Comparison of ENCODE assay signal across 12 mouse cellular contexts in the genomic region with DNA sequence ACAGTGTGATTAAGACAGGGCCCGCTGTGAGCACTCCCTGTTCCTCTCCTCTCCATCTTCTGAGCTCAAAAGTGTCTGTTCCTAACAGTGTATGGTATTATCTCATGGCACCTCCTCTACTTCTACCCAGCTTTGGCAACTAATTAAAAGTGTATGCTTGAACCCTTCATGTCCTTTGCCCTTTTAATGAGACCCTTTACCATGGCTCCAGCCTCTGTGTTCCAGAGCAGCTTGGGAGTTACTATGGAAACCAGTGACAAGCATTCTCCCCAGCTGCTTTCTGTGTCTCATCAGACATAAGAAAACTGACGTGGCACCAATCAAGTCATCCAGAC.
DNase-seq lines count a peak whose midpoint lies in the region; ATAC-seq and TF ChIP-seq lines count a peak whose summit lies in the region.
"Had no signal": no experiment of that assay in that cellular context is flagged by ENCODE, and none has a peak within 500 bp of the region (broad histone marks: within the 10 kb centered on the region; RNA-seq: fewer than 3 reads in every experiment).

No protein-coding gene starts in this region.

- no peak for TF ChIP-seq CTCF in olfactory bulb, adult 2 months (IDR thresholded peaks at IDR 0.05; ENCODE audit: insufficient read depth, low read depth, low read length)

- H3K9me3 ChIP-seq in midbrain, embryonic 11.5 days (ENCODE audit: control insufficient read depth, low read length): no peaks in the 10 kb centered on the region

- H3K4me3 ChIP-seq in midbrain, embryonic 11.5 days (ENCODE audit: low read depth, low read length): no peak overlapping the region
- no peak overlapping the region for H3K4me3 ChIP-seq in olfactory bulb, adult 2 months (ENCODE audit: insufficient read depth, low read depth, low read length)
- H3K4me3 ChIP-seq: erythroblast, embryonic 14.5 days had no signal

- 24% methylated on average over 2 of the region's 2 CpGs for WGBS in midbrain, embryonic 11.5 days
- 44% methylated on average over 2 of the region's 2 CpGs for WGBS in olfactory bulb, adult 2 months

- no peaks in the 10 kb centered on the region for H3K36me3 ChIP-seq in midbrain, embryonic 11.5 days (ENCODE audit: control insufficient read depth, insufficient read depth, low read length)

- H3K27me3 ChIP-seq in midbrain, embryonic 11.5 days (ENCODE audit: control insufficient read depth, insufficient read depth, low read length): no peaks in the 10 kb centered on the region

- H3K4me1 ChIP-seq in midbrain, embryonic 11.5 days (ENCODE audit: control insufficient read depth, insufficient read depth, low read length): peaks cover 5% of the 10 kb centered on the region
- H3K4me1 ChIP-seq in olfactory bulb, adult 2 months (ENCODE audit: control insufficient read depth, insufficient read depth, low read length): peaks cover 2% of the 10 kb centered on the region; the same call in 1 of the 2 replicates

- no peak overlapping the region for H3K9ac ChIP-seq in midbrain, embryonic 11.5 days (ENCODE audit: low read length)

- TF ChIP-seq POLR2A in olfactory bulb, adult 2 months (IDR thresholded peaks at IDR 0.05; ENCODE audit: insufficient read depth, low read depth, low read length): no peak

- DNase-seq in embryo, embryonic 9.5 days (ENCODE audit: extremely low spot score): peak; percentile 37
- peak; percentile 30 for DNase-seq in forelimb bud, embryonic 11.5 days (ENCODE audit: low read depth, low spot score)
- peak; percentile 85 for DNase-seq in midbrain, embryonic 11.5 days (ENCODE audit: low spot score, missing footprints)
- no peak for DNase-seq in cerebellum, adult 9-11 months
- DNase-seq in lung, postnatal 36 days: no peak
- DNase-seq in thymus, postnatal 36 days: no peak
- DNase-seq: cerebellum, adult 9-10 months; gastrocnemius, postnatal 14 days; kidney, adult 2 months; lung, postnatal 4 days had no signal

- no peak overlapping the region for H3K4me2 ChIP-seq in midbrain, embryonic 11.5 days

- peak; percentile 91 for ATAC-seq in midbrain, embryonic 11.5 days (ENCODE audit: low FRiP score)

- 0 out of 2 replicates have a peak overlapping the region, but pooled peaks have one; percentile 22 for H3K27ac ChIP-seq in midbrain, embryonic 11.5 days (ENCODE audit: low read depth, low read length)
- H3K27ac ChIP-seq in olfactory bulb, adult 2 months (ENCODE audit: insufficient read depth, low read depth, low read length): peak overlapping the region; percentile 44; the same call in 1 of the 2 replicates

Comparison
In these comparisons a context has a peak if more than half of its experiments do, and no peak if none do; other contexts are left out.
1. DNase-seq: peak in embryo, embryonic 9.5 days (single experiment), forelimb bud, embryonic 11.5 days (single experiment) and midbrain, embryonic 11.5 days (single experiment); none in cerebellum, adult 9-11 months (single experiment), lung, postnatal 36 days (single experiment) and thymus, postnatal 36 days (0 of 2).